Mouse (Mus musculus) adrenal gland (tissue): ENCODE results near the gene Olfr1301.

ENCODE experiments used
- intact Hi-C: fragments of 180-260 bp; cut with DNase I; formaldehyde crosslinking; loops from one replicate; pipeline ENCODE4 v1.15.1; 2025
- long read RNA-seq, 2 experiments: library from polyadenylated mRNA; unstranded; transcript quantifications; one replicate each; pipeline ENCODE4 v2.0.0; 2020; ENCODE audit warnings: borderline replicate concordance in 1 of 2; ENCODE audit not compliant: insufficient replicate concordance in 1 of 2

The Olfr1301 gene
- long read RNA-seq, experiment 1: 0 reads
- long read RNA-seq, experiment 2: 0 reads

GRCm38 (mm10) chr2:111750706-111751105 lies at the start of gene Olfr1301:
Gene Olfr1301, plus strand, starts transcription at chr2:111751006.
- intact Hi-C loops: no loop called here

- intact Hi-C loops: no loop called here
Measured at GRCm38 (mm10) chr2:111726739-111727138, 24.1 kb upstream of the Olfr1301 start.

- intact Hi-C loops: no loop called here
Measured at GRCm38 (mm10) chr2:111777129-111777528, 26.3 kb downstream of the Olfr1301 start, which contains the start of gene Olfr1302. Gene Olfr1302, plus strand, starts transcription at chr2:111777429.
